In genomic region chr7:36192645-36193044, GRCm38 (mm10) we compare ENCODE assay signal across 15 mouse cellular contexts.
"Had no signal": no experiment of that assay in that cellular context is flagged by ENCODE, and none has a peak within 500 bp of the region (broad histone marks: within the 10 kb centered on the region; RNA-seq: fewer than 3 reads in every experiment).

No protein-coding gene starts in this region.

- H3K36me3 ChIP-seq: limb, embryonic 12.5 days; limb, embryonic 15.5 days; midbrain, embryonic 12.5 days; midbrain, embryonic 15.5 days had no signal

- H3K27me3 ChIP-seq: limb, embryonic 15.5 days; midbrain, embryonic 12.5 days; midbrain, embryonic 15.5 days had no signal

- DNase-seq: kidney, adult 9 months; kidney, postnatal 14 days; left cerebral cortex, postnatal 4 days; liver, postnatal 0 days; lung, embryonic 14.5 days; thymus, adult 18-20 months; thymus, postnatal 36 days had no signal

- H3K4me1 ChIP-seq: limb, embryonic 15.5 days; midbrain, embryonic 12.5 days; midbrain, embryonic 15.5 days had no signal

- H3K9ac ChIP-seq: limb, embryonic 12.5 days; limb, embryonic 15.5 days; liver, embryonic 14.5 days; liver, postnatal 0 days; lung, embryonic 14.5 days; midbrain, embryonic 12.5 days; midbrain, embryonic 15.5 days had no signal

- H3K4me2 ChIP-seq: limb, embryonic 12.5 days; limb, embryonic 15.5 days; liver, embryonic 11.5 days; lung, embryonic 14.5 days; midbrain, embryonic 12.5 days; midbrain, embryonic 15.5 days had no signal

- H3K9me3 ChIP-seq: limb, embryonic 12.5 days; limb, embryonic 15.5 days; midbrain, embryonic 12.5 days; midbrain, embryonic 15.5 days had no signal

- H3K4me3 ChIP-seq: limb, embryonic 12.5 days; limb, embryonic 15.5 days; midbrain, embryonic 12.5 days; midbrain, embryonic 15.5 days had no signal

- ATAC-seq: liver, postnatal 0 days; lung, postnatal 0 days; midbrain, embryonic 15.5 days had no signal

- H3K27ac ChIP-seq: limb, embryonic 12.5 days; limb, embryonic 15.5 days; liver, embryonic 14.5 days; macrophage; midbrain, embryonic 12.5 days; midbrain, embryonic 15.5 days had no signal
